Mouse (Mus musculus) stomach, embryonic 14.5 days (tissue): ENCODE results near the gene Trim66. TPM values are rescaled to one million over a fixed set of nuclear protein-coding genes. Genes with fewer than 3 reads are reported as not detected.

Source experiments
- ATAC-seq: fragments of 200-750 bp; cut with Nextera tagmentation; 2 replicates; pipeline ENCODE4 v1.8.0; 2017; ENCODE audit warnings: low read depth, moderate TSS enrichment; ENCODE audit not compliant: insufficient number of reproducible peaks, insufficient read depth, low FRiP score
- H3K27ac ChIP-seq: fragments of 300-500 bp; sonication (generic); 2 replicates; pipeline ENCODE4 v1.5.1; 2014; ENCODE audit warnings: mild to moderate bottlenecking, low read length, moderate library complexity, mixed read lengths
- H3K27me3 ChIP-seq: fragments of 300-500 bp; sonication (generic); 2 replicates; pipeline ENCODE4 v1.6.1; 2014; ENCODE audit warnings: low read length, control low read depth, mixed read lengths; ENCODE audit not compliant: control insufficient read depth, insufficient read depth
- H3K36me3 ChIP-seq: fragments of 300-500 bp; sonication (generic); 2 replicates; pipeline ENCODE4 v1.6.1; 2014; ENCODE audit warnings: mild to moderate bottlenecking, control low read depth, low read length, moderate library complexity, mixed read lengths; ENCODE audit not compliant: control insufficient read depth, insufficient read depth
- H3K4me1 ChIP-seq: fragments of 300-500 bp; sonication (generic); 2 replicates; pipeline ENCODE4 v1.6.1; 2014; ENCODE audit warnings: low read length, control low read depth, mixed read lengths; ENCODE audit not compliant: control insufficient read depth, insufficient read depth
- H3K4me2 ChIP-seq: fragments of 300-500 bp; sonication (generic); replicated peaks from 2 replicates; pipeline ENCODE4 v1.6.1; 2014; ENCODE audit warnings: low read depth, low read length, control low read depth
- H3K4me3 ChIP-seq: fragments of 300-500 bp; sonication (generic); 2 replicates; pipeline ENCODE4 v1.5.1; 2014; ENCODE audit warnings: low read depth, low read length, control low read depth
- H3K9ac ChIP-seq: fragments of 300-500 bp; sonication (generic); replicated peaks from 2 replicates; pipeline ENCODE4 v1.6.1; 2014; ENCODE audit warnings: low read depth, mild to moderate bottlenecking, control low read depth, low read length, moderate library complexity, mixed read lengths
- H3K9me3 ChIP-seq: fragments of 300-500 bp; sonication (generic); 2 replicates; pipeline ENCODE4 v1.6.1; 2016; ENCODE audit warnings: low read depth, low read length, control low read depth; ENCODE audit not compliant: control insufficient read depth
- WGBS: fragments of 180-500 bp; shearing (Covaris S2); extraction: QIAGEN DNeasy Blood & Tissue Kit; methylation state at CpG from one replicate; pipeline ENCODE4 v1.1.7; 2014; 5-methylcytosine and 5-hydroxymethylcytosine counted together
- polyA plus RNA-seq: library from polyadenylated mRNA; unstranded; fragments of >200 nt; fragmentation: Nextera tagmentation; extraction: Ambion mirVana; gene quantifications from 2 replicates; pipeline ENCODE4 v1.2.1, GENCODE M21; 2014

Gene Trim66
- polyA plus RNA-seq, 1 experiment from 2014 or later, result 0.09 TPM

DNA sequence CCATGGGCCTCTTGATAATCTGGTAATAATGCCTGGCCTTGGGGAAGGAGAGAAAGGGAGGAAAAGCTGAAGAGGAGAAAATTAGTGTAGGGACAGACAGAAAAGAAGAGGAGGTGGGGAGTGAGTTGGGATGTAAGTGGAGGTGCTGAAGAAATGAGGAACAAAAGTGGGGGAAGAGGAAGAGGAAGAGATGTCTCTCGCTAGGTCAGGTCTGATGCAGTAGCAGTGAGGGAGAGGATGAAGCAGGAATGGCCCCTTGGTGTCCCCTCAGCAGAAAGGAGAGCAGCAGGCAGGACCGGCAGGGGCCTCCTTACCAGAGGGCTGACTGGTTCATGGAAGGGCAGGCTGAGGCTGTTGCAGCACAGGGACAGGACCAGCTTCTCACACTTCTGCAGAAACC, 52.2 kb downstream of the Trim66 start:
- Histone ChIP-seq H3K36me3 (no peaks in the 10 kb centered on the region), H3K4me1 (no peaks in the 10 kb centered on the region), H3K4me2 (no peak overlapping the region), H3K4me3 (no peak overlapping the region), H3K27ac (no peak overlapping the region), H3K9ac (no peak overlapping the region), H3K9me3 (no peaks in the 10 kb centered on the region), H3K27me3 (no peaks in the 10 kb centered on the region)
- 69% methylated on average over 2 of the region's 2 CpGs for WGBS
- no peak for ATAC-seq

DNA sequence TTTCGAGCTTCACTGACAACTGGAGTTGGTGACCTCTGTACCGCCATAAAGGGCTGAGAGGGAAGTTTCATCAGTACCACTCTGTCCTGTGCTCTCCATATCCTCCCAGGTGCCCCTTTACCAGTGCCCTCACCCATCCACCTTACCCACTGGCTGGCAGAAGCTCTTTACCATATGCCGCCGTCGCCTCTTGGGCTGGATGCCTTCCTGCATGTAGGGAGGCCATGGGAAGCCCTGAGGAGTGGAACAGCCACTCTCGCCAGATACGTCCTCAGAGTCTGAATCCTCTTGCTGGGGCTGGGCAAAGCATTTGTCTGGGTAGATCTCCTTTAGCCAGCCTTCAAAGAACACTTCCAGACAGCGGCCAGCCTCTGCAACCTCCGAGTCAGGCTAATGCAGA, 53.1 kb downstream of the Trim66 start:
- no peaks in the 10 kb centered on the region for H3K36me3 ChIP-seq
- H3K4me1 ChIP-seq, result no peaks in the 10 kb centered on the region
- WGBS, result 84% methylated on average over 9 of the region's 9 CpGs
- no peak overlapping the region for H3K27ac ChIP-seq
- H3K4me2 ChIP-seq, result no peak overlapping the region
- no peaks in the 10 kb centered on the region for H3K9me3 ChIP-seq
- no peak overlapping the region for H3K9ac ChIP-seq
- ATAC-seq, result no peak
- H3K27me3 ChIP-seq, result no peaks in the 10 kb centered on the region
- no peak overlapping the region for H3K4me3 ChIP-seq

- no peak for ATAC-seq
- Histone ChIP-seq H3K27ac (no peak overlapping the region), H3K4me3 (no peak overlapping the region), H3K4me2 (no peak overlapping the region), H3K9me3 (no peaks in the 10 kb centered on the region), H3K4me1 (no peaks in the 10 kb centered on the region), H3K36me3 (no peaks in the 10 kb centered on the region), H3K27me3 (no peaks in the 10 kb centered on the region), H3K9ac (no peak overlapping the region)
- 76% methylated on average over 2 of the region's 2 CpGs for WGBS
Observed at GRCm38 (mm10) chr7:109448060-109448459, 59.9 kb downstream of the Trim66 start.

DNA sequence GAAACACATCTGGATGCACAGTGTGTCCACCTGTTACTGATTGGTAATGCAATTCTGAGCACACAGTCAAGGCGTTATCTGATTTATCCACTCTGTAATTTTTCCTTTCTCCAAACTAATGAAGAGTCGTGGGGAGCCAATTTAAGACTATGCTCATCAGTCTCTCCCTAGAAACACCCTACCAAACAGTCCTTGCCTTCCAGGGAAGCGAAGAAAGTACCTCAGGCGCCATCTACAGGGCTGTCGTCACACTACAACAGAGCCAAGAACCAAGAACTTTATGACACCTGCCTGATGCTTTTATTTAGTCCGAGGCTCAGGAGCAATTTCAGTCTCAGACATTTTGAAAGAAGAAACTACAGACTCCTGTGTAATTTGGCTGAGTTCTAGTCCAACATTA, 62.9 kb downstream of the Trim66 start:
- ATAC-seq, result no peak
- H3K36me3 ChIP-seq, result no peaks in the 10 kb centered on the region
- H3K9ac ChIP-seq, result no peak overlapping the region
- WGBS, result 10% methylated on average over 6 of the region's 6 CpGs
- H3K27me3 ChIP-seq, result no peaks in the 10 kb centered on the region
- H3K4me2 ChIP-seq, result no peak overlapping the region
- H3K9me3 ChIP-seq, result no peaks in the 10 kb centered on the region
- no peaks in the 10 kb centered on the region for H3K4me1 ChIP-seq
- H3K27ac ChIP-seq, result no peak overlapping the region
- no peak overlapping the region for H3K4me3 ChIP-seq

- H3K4me1 ChIP-seq, result 0 out of 2 replicates have a peak, but pooled peaks cover 3% of the 10 kb centered on the region
- H3K4me2 ChIP-seq, result no peak overlapping the region
- WGBS, result 46% methylated on average over 5 of the region's 5 CpGs
- H3K9me3 ChIP-seq, result no peaks in the 10 kb centered on the region
- no peak overlapping the region for H3K9ac ChIP-seq
- no peak overlapping the region for H3K4me3 ChIP-seq
- H3K27ac ChIP-seq, result no peak overlapping the region
- ATAC-seq, result peak; percentile 12; the same call in 1 of the 2 replicates
- H3K36me3 ChIP-seq, result no peaks in the 10 kb centered on the region
- H3K27me3 ChIP-seq, result 0 out of 2 replicates have a peak, but pooled peaks cover 2% of the 10 kb centered on the region
Observed at GRCm38 (mm10) chr7:109442739-109443138, 65.2 kb downstream of the Trim66 start.

GRCm38 (mm10) chr7:109440697-109441269, 67.2 kb downstream of the Trim66 start:
- Histone ChIP-seq H3K27me3 (0 out of 2 replicates have a peak, but pooled peaks cover 2% of the 10 kb centered on the region), H3K4me3 (no peak overlapping the region), H3K4me1 (0 out of 2 replicates have a peak, but pooled peaks cover 3% of the 10 kb centered on the region), H3K9me3 (no peaks in the 10 kb centered on the region), H3K4me2 (no peak overlapping the region), H3K9ac (no peak overlapping the region), H3K36me3 (no peaks in the 10 kb centered on the region), H3K27ac (no peak overlapping the region)
- ATAC-seq, result no peak
- WGBS, result 82% methylated on average over 9 of the region's 9 CpGs

DNA sequence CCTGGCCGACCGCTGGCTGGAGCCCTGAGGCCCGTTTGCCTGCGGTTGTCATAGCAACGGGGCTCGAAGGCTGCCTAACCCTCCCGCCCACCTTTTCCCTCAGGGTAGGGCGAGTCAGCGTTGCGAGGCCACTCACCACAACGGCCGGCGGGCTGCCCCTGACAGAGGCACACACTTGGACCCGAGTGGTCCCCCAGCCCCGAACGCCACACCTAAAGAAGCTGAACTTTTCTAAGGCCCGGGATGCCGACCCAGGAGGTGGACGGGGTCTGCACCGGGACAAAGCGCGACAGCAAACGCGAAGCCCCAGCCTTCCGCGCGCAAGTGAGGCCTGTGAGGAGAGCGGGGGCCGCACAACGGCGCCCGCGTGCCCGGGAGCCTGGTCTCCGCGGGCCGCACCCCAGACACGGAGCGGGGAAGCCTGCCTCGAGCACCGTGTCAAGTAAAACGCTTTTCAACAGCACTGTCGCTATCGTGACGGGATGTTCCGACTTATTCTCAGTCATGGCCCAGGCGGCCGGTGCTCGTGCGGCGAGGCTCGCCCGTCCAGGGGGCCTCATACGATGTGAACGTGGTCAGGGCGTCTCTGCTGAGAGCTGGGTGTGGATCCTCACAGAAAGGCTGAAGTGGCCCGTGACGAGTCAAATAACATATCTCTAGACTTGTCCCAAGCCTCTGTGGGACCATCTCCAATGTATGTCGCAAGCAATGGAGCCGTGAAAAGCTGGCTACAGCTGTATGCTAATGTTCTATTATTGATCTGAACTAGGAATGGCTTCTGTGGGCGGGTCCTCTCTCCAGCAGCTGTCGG, 68.9 kb downstream of the Trim66 start, which contains the start of gene Stk33:
Gene Stk33, minus strand, starts transcription at position 301 of the 811 bp plus-strand sequence.
- H3K36me3 ChIP-seq, result no peaks in the 10 kb centered on the region
- 0 out of 2 replicates have a peak, but pooled peaks cover 2% of the 10 kb centered on the region for H3K27me3 ChIP-seq
- peak within 1 kb of the TSS; percentile 43 for H3K4me3 ChIP-seq
- 0 out of 2 replicates have a peak, but pooled peaks cover 3% of the 10 kb centered on the region for H3K4me1 ChIP-seq
- WGBS, result 2% methylated on average over 62 of the region's 62 CpGs
- peak within 1 kb of the TSS; percentile 93 for H3K4me2 ChIP-seq
- peak; percentile 57; the same call in 1 of the 2 replicates for ATAC-seq
- peak within 1 kb of the TSS; percentile 34; the same call in 1 of the 2 replicates for H3K9ac ChIP-seq
- no peak within 1 kb of the TSS; the same call in 1 of the 2 replicates for H3K27ac ChIP-seq
- H3K9me3 ChIP-seq, result no peaks in the 10 kb centered on the region

DNA sequence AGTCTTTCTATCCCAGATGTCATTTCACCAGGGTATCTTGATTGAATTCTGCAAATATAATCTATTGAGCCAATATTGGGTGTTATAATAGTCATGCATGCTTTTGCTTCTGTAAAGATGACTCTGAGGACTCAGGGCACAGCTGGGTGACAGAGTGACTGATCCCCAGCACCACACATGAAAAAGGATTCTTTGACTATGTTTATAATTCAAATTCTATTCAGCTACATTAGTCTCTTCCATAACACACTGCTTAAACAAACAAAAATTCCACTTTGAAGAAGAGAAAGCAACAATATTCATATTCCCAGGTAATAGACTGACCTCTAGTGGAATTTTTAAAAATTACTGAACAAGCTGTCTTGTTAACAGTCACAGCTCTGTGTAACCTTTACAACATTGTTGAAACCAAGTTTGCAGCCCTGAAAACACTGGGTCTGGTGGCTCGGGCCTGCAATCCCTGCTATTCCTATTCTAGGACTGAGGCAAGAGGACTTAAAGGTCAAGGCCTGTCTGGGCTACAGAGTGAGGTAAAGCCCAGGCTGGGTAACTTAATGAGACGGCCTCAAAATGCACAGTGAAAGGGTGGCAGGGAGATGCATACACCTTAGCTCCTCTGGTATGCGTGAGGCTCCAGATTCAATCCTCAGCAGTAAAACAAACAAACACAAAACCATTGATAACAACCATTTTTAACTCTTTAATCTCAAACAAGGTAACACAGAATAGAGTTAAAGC, 83.3 kb downstream of the Trim66 start:
- H3K27ac ChIP-seq, result no peak overlapping the region
- no peaks in the 10 kb centered on the region; the same call in 1 of the 2 replicates for H3K9me3 ChIP-seq
- H3K36me3 ChIP-seq, result no peaks in the 10 kb centered on the region
- H3K4me1 ChIP-seq, result no peaks in the 10 kb centered on the region
- H3K4me2 ChIP-seq, result no peak overlapping the region
- WGBS, result 46% methylated on average over 3 of the region's 3 CpGs
- H3K4me3 ChIP-seq, result no peak overlapping the region
- no peak overlapping the region for H3K9ac ChIP-seq
- no peak for ATAC-seq
- H3K27me3 ChIP-seq, result no peaks in the 10 kb centered on the region
